Mouse (Mus musculus) ES-CJ7 (cell line): Measurements from ENCODE around the gene Fgf22.
A peak's percentile ranks its signal among the peaks of the same experiment; 100 is the strongest.

Experiments
- DNase-seq: peaks from one replicate; pipeline ENCODE4 v3.0.0; 2011; ENCODE audit warnings: low read depth, low spot score

Fgf22 gene

GRCm38 (mm10) chr10:79754856-79755516 lies at the start of gene Fgf22:
TSS of gene Fgf22 (plus strand) at chr10:79755076.
- peak; percentile 76 for DNase-seq

- DNase-seq = no peak
Observed at GRCm38 (mm10) chr10:79705951-79706350, 48.9 kb upstream of the Fgf22 start.

- DNase-seq = no peak
Observed at GRCm38 (mm10) chr10:79706406-79707094, 48.3 kb upstream of the Fgf22 start.

GRCm38 (mm10) chr10:79707162-79707561 lies 47.7 kb upstream of the Fgf22 start:
- no peak for DNase-seq

- peak; percentile 79 for DNase-seq
Observed at GRCm38 (mm10) chr10:79707759-79708158, 47.1 kb upstream of the Fgf22 start.

GRCm38 (mm10) chr10:79708668-79709067 lies 46.2 kb upstream of the Fgf22 start:
- DNase-seq = no peak

GRCm38 (mm10) chr10:79709307-79709706 lies 45.6 kb upstream of the Fgf22 start:
- no peak for DNase-seq

- DNase-seq = peak; percentile 75
Observed at GRCm38 (mm10) chr10:79712029-79712428, 42.8 kb upstream of the Fgf22 start.

- DNase-seq = peak; percentile 86
Observed at GRCm38 (mm10) chr10:79712499-79713126, 42.3 kb upstream of the Fgf22 start.

GRCm38 (mm10) chr10:79713163-79713562 lies 41.7 kb upstream of the Fgf22 start:
- DNase-seq = no peak

- no peak for DNase-seq
Observed at GRCm38 (mm10) chr10:79714996-79715395, 39.9 kb upstream of the Fgf22 start.

GRCm38 (mm10) chr10:79716254-79716987 lies 38.5 kb upstream of the Fgf22 start, which contains the start of gene Hcn2:
TSS of gene Hcn2 (plus strand) at chr10:79716634.
- no peak for DNase-seq

- no peak for DNase-seq
Observed at GRCm38 (mm10) chr10:79716988-79717355, 37.9 kb upstream of the Fgf22 start.

- peak; percentile 81 for DNase-seq
Observed at GRCm38 (mm10) chr10:79717640-79718357, 37.1 kb upstream of the Fgf22 start.

GRCm38 (mm10) chr10:79721089-79721488 lies 33.8 kb upstream of the Fgf22 start:
- no peak for DNase-seq

GRCm38 (mm10) chr10:79723047-79723446 lies 31.8 kb upstream of the Fgf22 start:
- no peak for DNase-seq

- DNase-seq = no peak
Observed at GRCm38 (mm10) chr10:79723692-79724091, 31.2 kb upstream of the Fgf22 start.

- peak; percentile 69 for DNase-seq
Observed at GRCm38 (mm10) chr10:79726090-79726489, 28.8 kb upstream of the Fgf22 start.

- no peak for DNase-seq
Observed at GRCm38 (mm10) chr10:79728323-79729249, 26.3 kb upstream of the Fgf22 start.

- no peak for DNase-seq
Observed at GRCm38 (mm10) chr10:79729357-79729965, 25.4 kb upstream of the Fgf22 start.
